Comparison of ENCODE assay signal across 8 mouse cellular contexts in the genomic region with DNA sequence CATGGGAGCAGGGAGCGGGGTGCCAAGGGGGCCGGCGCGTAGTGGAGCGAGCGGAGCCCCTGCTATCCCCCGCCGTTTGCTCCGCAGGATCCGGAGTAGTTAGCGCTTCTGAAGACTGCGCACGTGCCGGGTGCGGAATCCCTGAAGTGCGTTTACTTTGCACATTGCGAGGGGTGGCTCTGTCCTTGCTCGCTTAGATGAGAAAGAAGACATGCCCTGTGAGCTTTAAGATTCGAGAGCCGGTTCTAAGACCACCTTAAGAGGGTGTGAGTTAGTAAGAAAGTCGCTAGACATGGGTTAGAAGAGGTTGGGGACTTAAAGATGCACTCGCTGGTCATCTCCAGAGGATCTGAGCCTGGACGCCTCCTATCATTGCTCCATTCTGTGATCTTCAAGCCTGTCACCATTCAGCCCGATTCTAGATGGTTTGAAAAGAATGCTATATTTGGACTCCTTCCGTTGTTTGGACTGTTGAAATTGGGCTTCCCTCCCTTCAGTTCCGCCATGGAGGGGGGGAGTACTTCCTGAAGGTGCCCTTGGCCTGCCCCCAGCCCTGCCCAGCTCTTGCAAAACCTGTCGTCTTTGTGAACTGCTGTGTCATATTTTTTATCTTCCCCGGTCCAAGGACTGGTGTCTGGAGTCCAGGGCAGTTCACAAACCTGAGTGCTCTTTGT. TPM values are rescaled to one million over a fixed set of nuclear protein-coding genes. Genes with fewer than 3 reads are reported as not detected.
DNase-seq lines count a peak whose midpoint lies in the region; ATAC-seq and TF ChIP-seq lines count a peak whose summit lies in the region.

No protein-coding gene starts in this region.

- no peak for TF ChIP-seq CTCF in embryonic fibroblast, embryonic 13.5 days (IDR thresholded peaks at IDR 0.05; ENCODE audit: borderline replicate concordance, insufficient read depth, low read length)

- H3K9ac ChIP-seq in hindbrain, embryonic 11.5 days (ENCODE audit: low read depth, low read length) = peak overlapping the region; percentile 96
- H3K9ac ChIP-seq in limb, embryonic 14.5 days (ENCODE audit: low read depth, low read length, severe bottlenecking) = peak overlapping the region; percentile 90
- peak overlapping the region; percentile 88 for H3K9ac ChIP-seq in midbrain, embryonic 14.5 days (replicated peaks; ENCODE audit: low read length)

- no peaks in the 10 kb centered on the region for H3K27me3 ChIP-seq in hindbrain, embryonic 11.5 days (ENCODE audit: control insufficient read depth, insufficient read depth, low read length)
- H3K27me3 ChIP-seq in limb, embryonic 14.5 days (ENCODE audit: control insufficient read depth, insufficient read depth, low read length) = no peaks in the 10 kb centered on the region
- no peaks in the 10 kb centered on the region for H3K27me3 ChIP-seq in midbrain, embryonic 14.5 days (ENCODE audit: control insufficient read depth, insufficient read depth, low read length)

- peak; percentile 9; the same call in 1 of the 2 replicates for TF ChIP-seq POLR2A in embryonic fibroblast, embryonic 13.5 days (IDR thresholded peaks at IDR 0.05; ENCODE audit: low read depth, low read length)
- no peak for TF ChIP-seq POLR2A in limb, embryonic 14.5 days (IDR thresholded peaks at IDR 0.05; ENCODE audit: borderline replicate concordance, extremely low read depth, insufficient read depth, insufficient read length)

- H3K36me3 ChIP-seq in hindbrain, embryonic 11.5 days (ENCODE audit: control insufficient read depth, insufficient read depth, low read length) = no peaks in the 10 kb centered on the region
- peaks cover 35% of the 10 kb centered on the region for H3K36me3 ChIP-seq in limb, embryonic 14.5 days (ENCODE audit: control insufficient read depth, insufficient read depth, low read length)
- peaks cover 25% of the 10 kb centered on the region for H3K36me3 ChIP-seq in midbrain, embryonic 14.5 days (ENCODE audit: control insufficient read depth, insufficient read depth, low read length)

- peak overlapping the region; percentile 85 for H3K4me2 ChIP-seq in hindbrain, embryonic 11.5 days (replicated peaks; ENCODE audit: low read depth, low read length)
- H3K4me2 ChIP-seq in limb, embryonic 14.5 days (replicated peaks; ENCODE audit: low read depth, low read length, severe bottlenecking) = peak overlapping the region; percentile 81
- H3K4me2 ChIP-seq in midbrain, embryonic 14.5 days (ENCODE audit: low read length) = peak overlapping the region; percentile 88

- no peaks in the 10 kb centered on the region for H3K9me3 ChIP-seq in hindbrain, embryonic 11.5 days (ENCODE audit: control insufficient read depth, low read length)
- no peaks in the 10 kb centered on the region for H3K9me3 ChIP-seq in limb, embryonic 14.5 days (ENCODE audit: control insufficient read depth, low read length)
- H3K9me3 ChIP-seq in midbrain, embryonic 14.5 days (ENCODE audit: control insufficient read depth, low read length) = no peaks in the 10 kb centered on the region

- WGBS in hindbrain, embryonic 11.5 days = 5% methylated on average over 28 of the region's 28 CpGs
- WGBS in limb, embryonic 14.5 days = 2% methylated on average over 28 of the region's 28 CpGs
- 3% methylated on average over 28 of the region's 28 CpGs for WGBS in midbrain, embryonic 14.5 days

- H3K27ac ChIP-seq in embryonic fibroblast, embryonic 13.5 days (ENCODE audit: insufficient read depth, low read length) = peak overlapping the region; percentile 54
- H3K27ac ChIP-seq in hindbrain, embryonic 11.5 days (ENCODE audit: low read depth, low read length) = peak overlapping the region; percentile 77
- peak overlapping the region; percentile 80 for H3K27ac ChIP-seq in limb, embryonic 14.5 days (replicated peaks; ENCODE audit: low read depth, low read length)
- H3K27ac ChIP-seq in midbrain, embryonic 14.5 days (replicated peaks; ENCODE audit: low read depth, low read length) = peak overlapping the region; percentile 79

- peak overlapping the region; percentile 95 for H3K4me3 ChIP-seq in embryonic fibroblast, embryonic 13.5 days (ENCODE audit: insufficient read depth, low read length)
- H3K4me3 ChIP-seq in hindbrain, embryonic 11.5 days (ENCODE audit: low read depth, low read length) = peak overlapping the region; percentile 97
- peak overlapping the region; percentile 99 for H3K4me3 ChIP-seq in limb, embryonic 14.5 days (replicated peaks; ENCODE audit: low read length)
- peak overlapping the region; percentile 85 for H3K4me3 ChIP-seq in midbrain, embryonic 14.5 days (replicated peaks; ENCODE audit: low read depth, low read length)

- 0 out of 2 replicates have a peak, but pooled peaks cover 3% of the 10 kb centered on the region for H3K4me1 ChIP-seq in embryonic fibroblast, embryonic 13.5 days (ENCODE audit: control insufficient read depth, insufficient read depth, low read length)
- peaks cover 4% of the 10 kb centered on the region; the same call in 1 of the 2 replicates for H3K4me1 ChIP-seq in hindbrain, embryonic 11.5 days (replicated peaks; ENCODE audit: control insufficient read depth, insufficient read depth, low read length)
- peaks cover 13% of the 10 kb centered on the region for H3K4me1 ChIP-seq in limb, embryonic 14.5 days (ENCODE audit: control insufficient read depth, insufficient read depth, low read length)
- H3K4me1 ChIP-seq in midbrain, embryonic 14.5 days (ENCODE audit: control insufficient read depth, insufficient read depth, low read length) = peaks cover 17% of the 10 kb centered on the region

- DNase-seq in 3134 (ENCODE audit: extremely low read depth, insufficient read length, low spot score) (peak; percentile 62), MEL-GATA-1-ER (ENCODE audit: extremely low read depth, low read depth) (peak; percentile 65)
- DNase-seq in hindbrain, embryonic 11.5 days (ENCODE audit: low spot score) = no peak
- DNase-seq in limb, embryonic 14.5 days (ENCODE audit: low spot score) = no peak
- DNase-seq in midbrain, embryonic 14.5 days = no peak
- DNase-seq in testis, postnatal 14 days (ENCODE audit: low spot score) = peak; percentile 47
- no peak for DNase-seq in left cerebral cortex, adult 18-20 months (ENCODE audit: low spot score in 2 of 2)

- no peak; the same call in 1 of the 2 replicates for ATAC-seq in hindbrain, embryonic 11.5 days (ENCODE audit: low FRiP score)
- peak; percentile 23 for ATAC-seq in limb, embryonic 14.5 days (ENCODE audit: low FRiP score, low read depth)
- ATAC-seq in midbrain, embryonic 14.5 days (ENCODE audit: low FRiP score, low TSS enrichment) = no peak

RNA-seq across cellular contexts. Expression of a gene that starts 0.7 kb away (rescaled TPM):
- 125 and 156 TPM in 2 replicates for polyA plus RNA-seq in embryonic fibroblast, embryonic 13.5 days (2011; ENCODE audit: insufficient read length, low read depth, missing spikeins)
- polyA plus RNA-seq in hindbrain, embryonic 11.5 days (2014; fragmentation: Nextera tagmentation; extraction: Ambion mirVana) = 208 and 214 TPM in 2 replicates
- polyA plus RNA-seq in limb, embryonic 14.5 days (2012; rRNA removed) = 106 and 120 TPM in 2 replicates
- polyA plus RNA-seq in limb, embryonic 14.5 days (2014; fragmentation: Nextera tagmentation; extraction: Ambion mirVana) = 167 and 171 TPM in 2 replicates
- polyA plus RNA-seq in midbrain, embryonic 14.5 days (2014; fragmentation: Nextera tagmentation; extraction: Ambion mirVana) = 169 and 171 TPM in 2 replicates
- 10 to 100 TPM; 89.8 to 97.6 TPM for total RNA-seq in left cerebral cortex, adult 18-20 months (2021)

RNA-seq across cellular contexts. Expression of a gene that starts 5.9 kb away (rescaled TPM):
- 1.7 and 2.4 TPM in 2 replicates for polyA plus RNA-seq in embryonic fibroblast, embryonic 13.5 days (2011; ENCODE audit: insufficient read length, low read depth, missing spikeins)
- 5.9 and 8.6 TPM in 2 replicates for polyA plus RNA-seq in hindbrain, embryonic 11.5 days (2014; fragmentation: Nextera tagmentation; extraction: Ambion mirVana)
- 2.6 and 3.2 TPM in 2 replicates for polyA plus RNA-seq in limb, embryonic 14.5 days (2012; rRNA removed)
- polyA plus RNA-seq in limb, embryonic 14.5 days (2014; fragmentation: Nextera tagmentation; extraction: Ambion mirVana) = 5.2 and 7.0 TPM in 2 replicates
- polyA plus RNA-seq in midbrain, embryonic 14.5 days (2014; fragmentation: Nextera tagmentation; extraction: Ambion mirVana) = 5.4 and 7.0 TPM in 2 replicates
- total RNA-seq in left cerebral cortex, adult 18-20 months (2021) = 1 to 10 TPM; 1.7 to 2.9 TPM

RNA-seq across cellular contexts. Expression of a gene that starts 23.4 kb away (rescaled TPM):
- not detected in 2 replicates for polyA plus RNA-seq in embryonic fibroblast, embryonic 13.5 days (2011; ENCODE audit: insufficient read length, low read depth, missing spikeins)
- polyA plus RNA-seq in hindbrain, embryonic 11.5 days (2014; fragmentation: Nextera tagmentation; extraction: Ambion mirVana) = 0.47 and 0.59 TPM in 2 replicates
- polyA plus RNA-seq in limb, embryonic 14.5 days (2012; rRNA removed) = 0.15 and 0.27 TPM in 2 replicates
- 0.23 and 0.26 TPM in 2 replicates for polyA plus RNA-seq in limb, embryonic 14.5 days (2014; fragmentation: Nextera tagmentation; extraction: Ambion mirVana)
- polyA plus RNA-seq in midbrain, embryonic 14.5 days (2014; fragmentation: Nextera tagmentation; extraction: Ambion mirVana) = 0.22 TPM in 1 of 2 replicates, not detected in the other
- total RNA-seq in left cerebral cortex, adult 18-20 months (2021) = under 1 TPM; 0.63 to 0.82 TPM

RNA-seq across cellular contexts. Expression of a gene that starts 23.8 kb away (rescaled TPM):
- polyA plus RNA-seq in embryonic fibroblast, embryonic 13.5 days (2011; ENCODE audit: insufficient read length, low read depth, missing spikeins) = 12.4 and 17.0 TPM in 2 replicates
- polyA plus RNA-seq in hindbrain, embryonic 11.5 days (2014; fragmentation: Nextera tagmentation; extraction: Ambion mirVana) = 69.6 and 71.8 TPM in 2 replicates
- 57.2 and 82.2 TPM in 2 replicates for polyA plus RNA-seq in limb, embryonic 14.5 days (2012; rRNA removed)
- polyA plus RNA-seq in limb, embryonic 14.5 days (2014; fragmentation: Nextera tagmentation; extraction: Ambion mirVana) = 64.9 and 71.7 TPM in 2 replicates
- polyA plus RNA-seq in midbrain, embryonic 14.5 days (2014; fragmentation: Nextera tagmentation; extraction: Ambion mirVana) = 19.3 and 25.8 TPM in 2 replicates
- 1 to 10 TPM in 1 of 2 experiments, under 1 TPM in 1; 0.40 to 1.3 TPM for total RNA-seq in left cerebral cortex, adult 18-20 months (2021)

Comparison
In these comparisons a context has a peak if more than half of its experiments do, and no peak if none do; other contexts are left out.
1. DNase-seq: peak in 3134 (single experiment), MEL-GATA-1-ER (single experiment) and testis, postnatal 14 days (single experiment); none in hindbrain, embryonic 11.5 days (single experiment), limb, embryonic 14.5 days (single experiment), midbrain, embryonic 14.5 days (single experiment) and left cerebral cortex, adult 18-20 months (0 of 2).
2. Peak in every context shown above with its lines, with median percentiles within 50 percentile points of each other: H3K27ac ChIP-seq, H3K4me3 ChIP-seq, H3K4me2 ChIP-seq and H3K9ac ChIP-seq.